Mouse (Mus musculus) testis, postnatal 10 days (tissue): ENCODE results near the gene Cnep1r1.
A peak's percentile ranks its signal among the peaks of the same experiment; 100 is the strongest.

Experiments used
- DNase-seq: peaks from one replicate; pipeline ENCODE4 v3.0.0; 2021; ENCODE audit warnings: low spot score

Cnep1r1 gene

GRCm38 (mm10) chr8:88118456-88119036 is at the start of gene Cnep1r1:
TSS of gene Cnep1r1 (plus strand) at chr8:88118769.
- DNase-seq, result peak; percentile 93

- DNase-seq, result no peak
Observed at GRCm38 (mm10) chr8:88082183-88082582, 36.4 kb upstream of the Cnep1r1 start.

- no peak for DNase-seq
Observed at GRCm38 (mm10) chr8:88088006-88088405, 30.6 kb upstream of the Cnep1r1 start.

GRCm38 (mm10) chr8:88091661-88092060 is 26.9 kb upstream of the Cnep1r1 start:
- DNase-seq, result no peak

GRCm38 (mm10) chr8:88093367-88093766 is 25.2 kb upstream of the Cnep1r1 start:
- no peak for DNase-seq

- no peak for DNase-seq
Observed at GRCm38 (mm10) chr8:88098856-88099255, 19.7 kb upstream of the Cnep1r1 start.

GRCm38 (mm10) chr8:88099526-88099925 is 19.0 kb upstream of the Cnep1r1 start:
- peak; percentile 48 for DNase-seq

GRCm38 (mm10) chr8:88109241-88109640 is 9.3 kb upstream of the Cnep1r1 start:
- DNase-seq, result no peak

GRCm38 (mm10) chr8:88119076-88119475 is 507 bp downstream of the Cnep1r1 start:
- no peak for DNase-seq

- DNase-seq, result no peak
Observed at GRCm38 (mm10) chr8:88124850-88125249, 6.3 kb downstream of the Cnep1r1 start.

GRCm38 (mm10) chr8:88129397-88129796 is 10.8 kb downstream of the Cnep1r1 start:
- no peak for DNase-seq

- peak; percentile 52 for DNase-seq
Observed at GRCm38 (mm10) chr8:88130754-88131317, 12.3 kb downstream of the Cnep1r1 start.

- DNase-seq, result peak; percentile 98
Observed at GRCm38 (mm10) chr8:88137748-88138484, 19.3 kb downstream of the Cnep1r1 start, which contains the start of gene Heatr3. TSS of gene Heatr3 (plus strand) at chr8:88137855.

GRCm38 (mm10) chr8:88139256-88139655 is 20.7 kb downstream of the Cnep1r1 start:
- no peak for DNase-seq

- DNase-seq, result no peak
Observed at GRCm38 (mm10) chr8:88141629-88142028, 23.1 kb downstream of the Cnep1r1 start.

GRCm38 (mm10) chr8:88144041-88144440 is 25.5 kb downstream of the Cnep1r1 start:
- no peak for DNase-seq

- DNase-seq, result no peak
Observed at GRCm38 (mm10) chr8:88150910-88151371, 32.4 kb downstream of the Cnep1r1 start.

- no peak for DNase-seq
Observed at GRCm38 (mm10) chr8:88160237-88160995, 41.8 kb downstream of the Cnep1r1 start.

GRCm38 (mm10) chr8:88161439-88161838 is 42.9 kb downstream of the Cnep1r1 start:
- DNase-seq, result peak; percentile 82

GRCm38 (mm10) chr8:88175264-88175663 is 56.7 kb downstream of the Cnep1r1 start:
- DNase-seq, result no peak

- no peak for DNase-seq
Observed at GRCm38 (mm10) chr8:88177291-88177690, 58.7 kb downstream of the Cnep1r1 start.

GRCm38 (mm10) chr8:88183121-88183520 is 64.6 kb downstream of the Cnep1r1 start:
- no peak for DNase-seq
